Mouse (Mus musculus) right cerebral cortex, postnatal 14 days (tissue): ENCODE measurements around the gene Fam198a.

Experiments used
- DNase-seq: peaks from one replicate; pipeline ENCODE4 v3.0.0; 2022

Fam198a gene

GRCm38 (mm10) chr9:121926634-121927405 lies 24.0 kb upstream of the Fam198a start:
- DNase-seq, result no peak

GRCm38 (mm10) chr9:121927721-121928120 lies 23.1 kb upstream of the Fam198a start:
- no peak for DNase-seq

GRCm38 (mm10) chr9:121928498-121928897 lies 22.3 kb upstream of the Fam198a start:
- DNase-seq, result peak; percentile 68

DNA sequence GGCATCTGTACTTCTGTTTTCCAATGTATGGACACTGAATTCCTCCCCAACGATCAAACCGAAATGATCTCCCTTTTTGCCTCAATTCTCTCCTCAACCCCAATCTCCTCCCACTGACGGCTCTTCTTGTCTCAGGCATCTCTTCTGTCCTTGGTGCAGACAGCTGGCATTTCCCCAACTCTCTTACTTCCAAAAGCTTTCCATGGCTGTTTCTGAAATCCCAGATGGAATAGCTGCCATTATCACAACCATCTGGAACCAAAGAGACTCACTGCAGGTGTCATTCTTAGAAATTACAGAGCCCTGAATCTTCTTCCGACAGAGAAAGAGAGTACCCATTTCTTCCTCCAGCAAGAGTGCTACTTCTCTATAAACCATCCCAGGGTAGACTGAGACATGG lies 15.9 kb upstream of the Fam198a start:
- DNase-seq, result no peak

- no peak for DNase-seq
Observed at GRCm38 (mm10) chr9:121936952-121937351, 13.8 kb upstream of the Fam198a start.

DNA sequence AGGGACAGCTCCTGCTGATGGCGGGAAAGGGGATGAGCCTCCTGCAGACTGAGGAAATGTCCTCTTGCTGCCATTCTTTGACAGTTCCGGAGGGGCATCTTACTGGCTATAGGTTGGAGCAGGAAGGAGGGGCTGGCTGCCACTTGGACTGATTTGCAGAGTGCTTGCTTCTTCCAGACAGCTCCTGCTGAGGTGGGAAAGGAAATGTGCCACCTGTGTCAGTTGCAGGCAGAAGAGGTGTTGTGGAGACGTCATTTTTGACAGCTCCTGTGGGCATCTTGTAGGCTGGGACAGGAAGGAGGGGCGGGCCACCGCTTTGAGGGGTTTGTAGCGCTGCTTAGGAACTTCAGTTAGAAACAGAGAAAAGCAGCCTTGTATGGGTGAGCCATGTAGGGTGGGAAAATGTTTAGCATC lies 13.3 kb upstream of the Fam198a start:
- no peak for DNase-seq

DNA sequence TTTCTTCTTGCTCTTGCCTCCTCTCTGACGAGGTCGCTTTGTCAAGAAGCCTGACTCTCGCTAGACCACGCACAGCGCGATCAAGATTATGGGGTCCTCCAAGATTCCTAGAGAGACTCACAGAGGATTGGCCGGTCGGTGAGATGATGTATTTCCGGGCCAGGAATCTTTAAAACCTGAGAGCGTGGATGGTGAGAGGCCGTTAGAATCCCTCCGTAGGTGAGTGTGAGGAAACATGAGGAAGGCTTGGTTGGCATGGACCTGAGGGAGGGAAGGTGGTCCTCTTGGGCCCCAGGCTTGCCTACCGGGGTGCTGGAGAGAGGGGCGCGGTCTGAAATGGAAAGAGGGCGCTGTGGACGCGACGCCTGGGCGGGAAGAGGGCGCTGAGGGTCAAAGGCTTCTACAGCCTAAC lies 12.8 kb upstream of the Fam198a start:
- DNase-seq, result no peak

- no peak for DNase-seq
Observed at GRCm38 (mm10) chr9:121943005-121943404, 7.8 kb upstream of the Fam198a start.

DNA sequence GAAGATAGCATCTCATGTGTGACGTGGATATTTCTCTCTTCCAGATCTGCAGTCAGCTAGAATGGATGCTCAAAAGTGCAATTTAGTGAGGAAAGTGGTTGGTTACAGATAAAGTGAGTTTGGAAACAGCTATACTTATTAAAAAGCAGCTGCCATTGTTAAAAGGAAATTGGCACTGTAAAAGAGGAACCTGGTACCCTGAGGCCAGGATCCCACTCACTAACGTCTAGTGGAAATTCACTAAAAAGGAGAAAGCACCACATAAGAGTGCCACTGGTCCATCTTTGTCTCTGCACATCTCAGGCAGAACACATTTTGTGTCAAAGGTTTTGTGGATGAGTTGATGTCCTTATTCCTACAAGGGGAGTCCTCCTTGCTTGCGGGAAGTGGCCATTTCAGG lies 7.2 kb upstream of the Fam198a start:
- DNase-seq, result no peak

DNA sequence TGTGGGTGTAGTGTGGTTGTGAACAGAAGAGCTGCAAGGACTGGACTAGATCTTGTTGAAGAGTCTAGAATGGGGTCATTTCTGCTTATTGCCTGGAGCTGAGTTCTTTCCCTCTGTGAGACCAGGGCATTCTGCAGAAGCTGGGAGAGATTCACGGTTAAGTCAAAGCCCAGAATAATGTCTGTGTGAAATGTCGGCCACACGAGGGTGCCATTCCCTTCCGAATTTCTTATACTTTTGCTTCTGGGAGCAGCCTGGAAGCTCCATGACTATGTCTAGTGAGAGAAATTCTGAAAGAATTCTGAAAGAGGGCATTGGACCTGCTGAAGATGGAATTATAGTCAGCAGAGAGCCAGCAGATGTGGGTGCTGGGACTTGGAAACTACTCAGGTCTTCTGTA lies 3.0 kb upstream of the Fam198a start:
- DNase-seq, result peak; percentile 70

- DNase-seq, result no peak
Observed at GRCm38 (mm10) chr9:121948431-121948830, 2.4 kb upstream of the Fam198a start.

- DNase-seq, result no peak
Observed at GRCm38 (mm10) chr9:121951114-121951423, 281 bp downstream of the Fam198a start.

- no peak for DNase-seq
Observed at GRCm38 (mm10) chr9:121952596-121952995, 1.8 kb downstream of the Fam198a start.

- no peak for DNase-seq
Observed at GRCm38 (mm10) chr9:121959966-121960635, 9.3 kb downstream of the Fam198a start.

GRCm38 (mm10) chr9:121964941-121965340 lies 14.2 kb downstream of the Fam198a start:
- no peak for DNase-seq

DNA sequence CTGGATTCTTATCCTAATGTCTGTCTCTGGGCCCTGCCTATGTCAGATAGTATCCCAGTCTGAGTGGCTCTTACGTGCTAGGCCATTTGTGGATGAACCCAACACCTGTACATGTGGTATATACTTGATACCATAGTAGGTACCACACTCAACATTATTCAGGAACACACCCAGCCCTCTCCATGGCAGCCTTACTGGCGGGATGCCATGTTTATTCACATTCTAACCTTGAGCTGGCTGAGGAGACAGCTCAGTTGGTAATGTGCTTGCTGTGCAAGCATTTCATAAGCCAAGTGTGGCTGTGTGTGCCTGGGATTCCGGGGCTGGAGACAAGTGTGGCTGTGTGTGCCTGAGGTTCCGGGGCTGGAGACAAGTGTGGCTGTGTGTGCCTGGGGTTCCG lies 17.5 kb downstream of the Fam198a start:
- no peak for DNase-seq

GRCm38 (mm10) chr9:121969841-121970381 lies 19.1 kb downstream of the Fam198a start:
- DNase-seq, result no peak

GRCm38 (mm10) chr9:121973207-121973606 lies 22.4 kb downstream of the Fam198a start:
- no peak for DNase-seq

- DNase-seq, result no peak
Observed at GRCm38 (mm10) chr9:121974141-121974986, 23.6 kb downstream of the Fam198a start.

GRCm38 (mm10) chr9:121975321-121975720 lies 24.5 kb downstream of the Fam198a start:
- no peak for DNase-seq

DNA sequence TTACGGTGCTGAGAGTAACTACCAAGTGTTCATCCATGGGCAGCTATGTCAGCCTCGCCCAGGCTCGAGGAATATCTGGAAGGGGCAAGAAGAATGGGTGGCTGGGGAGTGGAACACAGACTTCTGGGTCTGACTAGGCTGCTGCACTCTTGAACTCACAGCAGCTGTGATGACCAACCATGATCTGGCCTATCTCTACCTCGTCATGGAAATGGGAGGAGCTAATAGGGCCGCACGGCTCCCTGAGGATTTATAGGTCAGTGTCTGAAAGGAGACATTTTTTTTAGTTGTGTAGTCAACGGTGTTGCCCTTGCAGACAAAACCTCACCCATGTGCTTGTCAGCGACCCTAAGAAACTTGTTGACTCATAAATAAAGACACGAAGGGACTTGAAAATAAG lies 30.3 kb downstream of the Fam198a start:
- DNase-seq, result no peak

DNA sequence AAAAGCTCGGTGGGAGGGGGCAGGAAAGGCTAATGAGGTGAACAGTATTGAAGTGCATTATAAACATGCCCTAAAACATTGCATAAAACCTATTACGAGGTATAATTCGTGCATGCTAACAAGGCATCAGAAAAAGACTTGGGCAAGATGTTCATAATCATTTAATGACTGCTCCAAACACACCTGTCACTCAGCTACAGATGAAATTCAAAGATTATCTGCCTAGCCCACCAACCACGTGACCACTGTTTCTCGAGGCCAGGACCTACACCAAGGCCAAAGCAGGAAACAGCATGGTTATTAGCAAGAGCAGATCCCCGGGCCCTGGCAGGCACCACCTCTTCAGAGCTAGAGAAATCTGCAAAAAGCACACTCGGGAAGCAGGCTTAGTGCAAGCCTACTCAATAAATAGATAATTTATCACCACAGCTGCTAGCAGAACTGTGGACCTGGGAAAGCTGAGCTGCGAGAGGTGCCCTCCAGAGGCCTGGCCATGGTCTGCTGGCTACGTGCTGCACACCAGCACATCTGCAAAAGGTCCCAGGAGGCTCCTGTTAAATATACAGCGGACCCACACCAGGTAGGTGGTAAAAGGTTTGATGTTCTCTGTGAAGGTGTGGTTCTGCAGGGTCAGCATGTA lies 30.8 kb downstream of the Fam198a start:
- DNase-seq, result no peak

DNA sequence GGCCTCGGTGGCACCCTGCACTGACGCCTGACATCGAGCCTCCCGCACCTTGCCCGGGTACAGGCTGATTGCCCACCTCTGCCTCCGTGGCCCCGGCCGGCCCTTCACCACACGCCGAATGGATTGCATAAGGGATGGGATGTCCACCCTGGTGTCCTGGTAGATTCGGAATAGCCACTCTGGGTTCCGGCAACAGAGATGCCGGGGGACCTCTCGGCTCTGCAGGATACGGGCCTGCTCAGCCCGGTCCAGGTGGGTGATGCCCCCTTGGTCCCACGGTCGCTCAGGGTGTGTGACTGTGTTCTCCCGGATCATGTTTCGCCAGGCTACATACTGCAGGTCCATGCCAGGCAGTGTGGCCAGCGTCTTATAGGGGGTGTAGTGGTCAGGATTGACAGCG lies 31.4 kb downstream of the Fam198a start:
- no peak for DNase-seq
